Mouse (Mus musculus): ENCODE measurements around the gene Tbcd. TPM values are rescaled to one million over a fixed set of nuclear protein-coding genes. Genes with fewer than 3 reads are reported as not detected.

Gene Tbcd
- polyA plus RNA-seq, 1 experiment from 2014 or later, result 29.8 TPM

DNA sequence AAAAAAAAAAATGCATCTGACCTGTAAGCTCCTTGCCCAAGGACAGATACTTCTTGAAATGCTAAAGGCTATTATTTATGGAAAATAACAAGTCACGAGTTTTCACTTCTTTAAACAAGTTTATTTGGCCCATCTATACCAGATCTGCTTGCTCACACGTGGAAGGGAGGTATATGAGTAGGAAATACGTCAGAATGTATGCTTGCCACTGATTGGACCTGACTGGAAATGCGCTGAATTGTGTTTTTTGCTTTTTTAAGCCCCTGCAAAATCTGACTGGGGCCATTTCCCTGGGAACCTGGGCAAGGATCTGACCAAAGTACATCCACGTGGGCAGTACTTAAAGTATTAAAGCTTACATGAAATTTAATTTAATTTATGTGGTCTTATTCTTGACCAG is 31.4 kb upstream of the Tbcd start:
- Histone ChIP-seq H3K27me3 (ENCODE audit: insufficient read depth, low read length) (no peaks in the 10 kb centered on the region), H3K4me1 (replicated peaks; ENCODE audit: insufficient read depth, low read length) (no peaks in the 10 kb centered on the region; the same call in 1 of the 2 replicates), H3K4me3 (replicated peaks; ENCODE audit: low read depth, low read length) (peak overlapping the region; percentile 68; the same call in 1 of the 2 replicates), H3K9me3 (replicated peaks; ENCODE audit: low read length) (no peaks in the 10 kb centered on the region), H3K27ac (peak overlapping the region; percentile 44; the same call in 1 of the 2 replicates), H3K9ac (ENCODE audit: low read depth, low read length) (no peak overlapping the region), H3K36me3 (ENCODE audit: insufficient read depth, low read length) (no peaks in the 10 kb centered on the region), H3K4me2 (ENCODE audit: low read length) (peak overlapping the region; percentile 69)
- no peak for TF ChIP-seq CTCF (IDR thresholded peaks at IDR 0.05; ENCODE audit: low read depth)
- ATAC-seq (replicated peaks; ENCODE audit: low FRiP score, low read depth), result no peak
- no peak for DNase-seq (ENCODE audit: low spot score)
- WGBS, result 47% methylated on average over 5 of the region's 5 CpGs

DNA sequence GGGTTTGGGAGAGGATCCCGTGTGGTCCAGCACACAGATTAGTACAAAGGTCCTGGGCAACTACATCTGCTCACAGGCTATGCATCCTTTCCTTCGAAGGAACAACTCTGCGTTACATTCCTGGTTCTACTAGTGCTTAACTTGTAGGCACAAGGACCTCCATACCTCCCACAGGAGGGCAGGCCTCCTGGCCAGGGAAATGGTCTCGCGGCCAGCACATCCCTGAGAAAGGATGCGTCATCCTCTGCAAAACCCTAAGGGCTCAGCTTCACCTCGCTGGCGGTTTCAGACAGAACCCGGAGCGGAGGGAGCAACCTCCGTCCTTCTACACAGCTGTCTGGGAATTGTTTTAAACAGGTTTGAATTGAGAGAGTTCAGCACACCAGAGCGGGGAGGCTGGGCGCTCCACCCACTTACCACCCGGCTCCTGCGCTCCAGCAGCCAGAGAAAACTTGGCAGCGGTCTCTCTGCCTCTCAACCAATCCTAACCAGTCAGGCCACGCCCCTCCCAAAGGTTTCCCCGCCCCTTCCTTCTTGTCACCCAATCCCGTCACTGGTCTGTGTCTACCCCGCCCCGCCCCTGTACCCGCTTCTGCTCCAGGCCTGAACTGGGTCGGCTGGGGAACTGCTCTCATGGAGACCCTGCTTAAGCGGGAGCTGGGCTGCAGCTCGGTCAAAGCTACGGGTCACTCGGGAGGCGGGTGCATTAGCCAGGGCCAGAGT is 30.8 kb upstream of the Tbcd start, which contains the start of gene Fn3krp:
TSS of gene Fn3krp (plus strand) at position 572 of the 723 bp plus-strand sequence.
- H3K27me3 ChIP-seq (ENCODE audit: insufficient read depth, low read length), result no peaks in the 10 kb centered on the region
- DNase-seq (ENCODE audit: low spot score) (peak; percentile 99), ATAC-seq (replicated peaks; ENCODE audit: low FRiP score, low read depth) (peak; percentile 99)
- peak within 1 kb of the TSS; percentile 68 for H3K9ac ChIP-seq (ENCODE audit: low read depth, low read length)
- no peaks in the 10 kb centered on the region; the same call in 1 of the 2 replicates for H3K36me3 ChIP-seq (ENCODE audit: insufficient read depth, low read length)
- H3K27ac ChIP-seq, result peak within 1 kb of the TSS; percentile 85
- H3K9me3 ChIP-seq (replicated peaks; ENCODE audit: low read length), result no peaks in the 10 kb centered on the region
- H3K4me1 ChIP-seq (replicated peaks; ENCODE audit: insufficient read depth, low read length), result no peaks in the 10 kb centered on the region; the same call in 1 of the 2 replicates
- 1% methylated on average over 28 of the region's 28 CpGs for WGBS
- peak within 1 kb of the TSS; percentile 69 for H3K4me2 ChIP-seq (ENCODE audit: low read length)
- H3K4me3 ChIP-seq (replicated peaks; ENCODE audit: low read depth, low read length), result peak within 1 kb of the TSS; percentile 68
- TF ChIP-seq CTCF (IDR thresholded peaks at IDR 0.05; ENCODE audit: low read depth), result peak; percentile 52

DNA sequence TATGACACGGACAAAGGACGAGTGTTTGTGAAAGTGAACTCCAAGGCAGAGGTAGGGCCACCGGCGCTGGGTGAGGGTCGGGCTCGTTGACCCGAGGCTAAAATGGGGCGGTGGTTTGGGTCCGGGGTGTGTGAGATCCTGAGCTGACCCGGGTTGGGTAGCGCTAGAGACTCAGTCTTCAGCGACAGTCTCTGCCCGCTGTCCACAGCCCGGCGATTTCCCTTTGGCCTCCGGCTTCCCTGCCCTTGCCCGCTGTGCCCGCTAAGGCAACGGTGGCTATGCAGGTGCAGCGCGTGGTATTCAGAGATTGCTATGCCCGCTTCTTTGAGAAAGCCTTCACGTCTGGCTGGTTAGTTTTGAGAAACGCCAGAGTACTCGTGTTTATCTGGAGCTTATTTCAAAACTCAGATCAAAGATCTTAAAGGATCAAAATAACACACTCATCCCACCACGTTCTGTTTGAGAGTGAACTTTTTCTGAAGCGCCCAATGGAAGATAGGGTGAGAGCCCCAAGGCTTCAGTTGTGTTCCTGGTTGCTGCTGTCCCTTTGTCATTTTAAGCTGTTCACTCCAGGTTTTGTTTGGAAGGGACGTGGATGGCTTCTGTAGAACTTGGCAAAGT is 30.1 kb upstream of the Tbcd start:
- H3K4me3 ChIP-seq (replicated peaks; ENCODE audit: low read depth, low read length), result peak overlapping the region; percentile 68
- no peaks in the 10 kb centered on the region for H3K27me3 ChIP-seq (ENCODE audit: insufficient read depth, low read length)
- ATAC-seq (replicated peaks; ENCODE audit: low FRiP score, low read depth), result peak; percentile 66
- TF ChIP-seq CTCF (IDR thresholded peaks at IDR 0.05; ENCODE audit: low read depth), result no peak
- no peaks in the 10 kb centered on the region; the same call in 1 of the 2 replicates for H3K36me3 ChIP-seq (ENCODE audit: insufficient read depth, low read length)
- no peaks in the 10 kb centered on the region for H3K9me3 ChIP-seq (replicated peaks; ENCODE audit: low read length)
- peak; percentile 39 for DNase-seq (ENCODE audit: low spot score)
- peak overlapping the region; percentile 69 for H3K4me2 ChIP-seq (ENCODE audit: low read length)
- no peaks in the 10 kb centered on the region; the same call in 1 of the 2 replicates for H3K4me1 ChIP-seq (replicated peaks; ENCODE audit: insufficient read depth, low read length)
- H3K27ac ChIP-seq, result peak overlapping the region; percentile 85
- 1% methylated on average over 28 of the region's 28 CpGs for WGBS
- H3K9ac ChIP-seq (ENCODE audit: low read depth, low read length), result peak overlapping the region; percentile 68

DNA sequence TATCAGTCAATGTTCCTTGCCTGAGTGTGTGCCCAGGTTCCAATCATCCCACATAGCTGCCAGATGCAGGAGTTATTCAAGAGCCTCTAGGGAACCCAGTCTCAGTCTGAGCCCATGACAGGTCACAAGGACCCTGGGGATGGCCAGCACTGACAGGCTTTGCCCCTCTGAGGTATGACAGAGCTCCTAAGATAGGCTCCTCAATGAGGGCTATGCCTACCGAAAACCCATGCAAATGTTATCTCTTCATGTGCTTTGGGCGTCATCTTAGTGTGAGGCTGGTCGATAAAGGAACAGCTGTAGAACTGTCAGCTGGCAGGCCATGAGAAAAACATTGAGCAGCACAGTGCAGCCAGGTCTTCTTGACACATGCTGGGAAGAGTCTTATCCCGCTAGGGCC is 18.4 kb upstream of the Tbcd start:
- Histone ChIP-seq H3K27me3 (ENCODE audit: insufficient read depth, low read length) (no peaks in the 10 kb centered on the region), H3K9me3 (replicated peaks; ENCODE audit: low read length) (no peaks in the 10 kb centered on the region), H3K4me3 (replicated peaks; ENCODE audit: low read depth, low read length) (no peak overlapping the region), H3K36me3 (ENCODE audit: insufficient read depth, low read length) (peaks cover 16% of the 10 kb centered on the region; the same call in 1 of the 2 replicates), H3K4me2 (ENCODE audit: low read length) (no peak overlapping the region), H3K4me1 (replicated peaks; ENCODE audit: insufficient read depth, low read length) (peaks cover 8% of the 10 kb centered on the region; the same call in 1 of the 2 replicates), H3K27ac (no peak overlapping the region), H3K9ac (ENCODE audit: low read depth, low read length) (no peak overlapping the region)
- no peak for DNase-seq (ENCODE audit: low spot score)
- no peak for TF ChIP-seq CTCF (IDR thresholded peaks at IDR 0.05; ENCODE audit: low read depth)
- 84% methylated on average over 4 of the region's 4 CpGs for whole genome bisulfite sequencing
- no peak for ATAC-seq (replicated peaks; ENCODE audit: low FRiP score, low read depth)

- Histone ChIP-seq H3K4me3 (replicated peaks; ENCODE audit: low read depth, low read length) (peak within 1 kb of the TSS; percentile 38), H3K4me2 (ENCODE audit: low read length) (peak within 1 kb of the TSS; percentile 76), H3K4me1 (replicated peaks; ENCODE audit: insufficient read depth, low read length) (peaks cover 8% of the 10 kb centered on the region; the same call in 1 of the 2 replicates), H3K27ac (peak within 1 kb of the TSS; percentile 27; the same call in 1 of the 2 replicates), H3K27me3 (ENCODE audit: insufficient read depth, low read length) (no peaks in the 10 kb centered on the region), H3K9me3 (replicated peaks; ENCODE audit: low read length) (no peaks in the 10 kb centered on the region), H3K9ac (ENCODE audit: low read depth, low read length) (peak within 1 kb of the TSS; percentile 35; the same call in 1 of the 2 replicates), H3K36me3 (ENCODE audit: insufficient read depth, low read length) (0 out of 2 replicates have a peak, but pooled peaks cover 7% of the 10 kb centered on the region)
- ATAC-seq (replicated peaks; ENCODE audit: low FRiP score, low read depth), result peak; percentile 90; the same call in 1 of the 2 replicates
- WGBS, result 5% methylated on average over 30 of the region's 30 CpGs
- TF ChIP-seq CTCF (IDR thresholded peaks at IDR 0.05; ENCODE audit: low read depth), result no peak
- peak; percentile 87 for DNase-seq (ENCODE audit: low spot score)
These were observed 17.3 kb upstream of the Tbcd start, which contains the start of gene Fn3k for GRCm38 (mm10) chr11:121434156-121435155. Fn3k (plus strand) TSS chr11:121434913.
